Mouse (Mus musculus): Measurements from ENCODE around the gene Enpep.

DNA sequence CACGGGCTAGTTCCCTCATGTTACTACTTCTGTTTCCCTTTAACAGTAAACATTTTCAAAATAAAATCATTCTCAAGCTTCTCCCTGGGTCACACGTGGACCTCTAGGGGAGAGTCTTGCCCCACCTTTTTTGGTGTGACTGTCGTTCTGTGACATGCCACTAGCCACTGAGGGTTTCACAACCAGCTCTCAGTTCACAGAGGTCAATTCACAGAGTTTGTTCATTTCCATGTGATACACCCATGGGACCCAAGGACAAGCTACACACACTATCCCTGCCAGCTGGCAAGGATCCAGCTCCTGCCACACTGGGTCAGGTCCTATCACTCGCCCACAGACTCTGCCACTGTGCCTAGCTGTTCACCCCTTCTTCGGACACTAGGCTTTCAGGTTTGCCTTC is 35.5 kb downstream of the Enpep start:
- TF ChIP-seq POLR2A (IDR thresholded peaks at IDR 0.05; ENCODE audit: borderline replicate concordance, extremely low read depth, low read depth, low read length) (no peak), CTCF (IDR thresholded peaks at IDR 0.05; ENCODE audit: insufficient read depth, low read length) (no peak)

All from lung, adult 2 months (tissue).